Mouse (Mus musculus) brain, embryonic 14.5 days (tissue): Measurements from ENCODE around the gene Cubn. TPM values are rescaled to one million over a fixed set of nuclear protein-coding genes. Genes with fewer than 3 reads are reported as not detected.

ENCODE experiments used
- DNase-seq: peaks from one replicate; pipeline ENCODE4 v3.0.0-alpha.2; 2011; ENCODE audit warnings: low read depth
- CTCF ChIP-seq: fragments of 200-500 bp; IDR thresholded peaks from 2 replicates; pipeline ENCODE4 v1.5.1; 2012; ENCODE audit warnings: inconsistent platforms, mild to moderate bottlenecking, moderate library complexity, borderline replicate concordance; ENCODE audit not compliant: insufficient read depth, insufficient read length; ENCODE audit errors: extremely low read depth
- POLR2A ChIP-seq: fragments of 200-500 bp; IDR thresholded peaks from 2 replicates; pipeline ENCODE4 v1.6.1; 2012; ENCODE audit warnings: mild to moderate bottlenecking, inconsistent platforms, borderline replicate concordance; ENCODE audit not compliant: poor library complexity, insufficient read depth, insufficient read length, severe bottlenecking; ENCODE audit errors: extremely low read depth
- polyA plus RNA-seq: library from polyadenylated mRNA; depleted of rRNA; stranded (reverse); fragments of >200 nt; gene quantifications from 2 replicates; pipeline ENCODE4 v1.2.3, GENCODE M21; 2012

Gene Cubn
- polyA plus RNA-seq, 1 experiment, result 0.55 TPM

GRCm38 (mm10) chr2:13290661-13291060 is 201.0 kb downstream of the Cubn start:
- DNase-seq, result peak; percentile 81

DNA sequence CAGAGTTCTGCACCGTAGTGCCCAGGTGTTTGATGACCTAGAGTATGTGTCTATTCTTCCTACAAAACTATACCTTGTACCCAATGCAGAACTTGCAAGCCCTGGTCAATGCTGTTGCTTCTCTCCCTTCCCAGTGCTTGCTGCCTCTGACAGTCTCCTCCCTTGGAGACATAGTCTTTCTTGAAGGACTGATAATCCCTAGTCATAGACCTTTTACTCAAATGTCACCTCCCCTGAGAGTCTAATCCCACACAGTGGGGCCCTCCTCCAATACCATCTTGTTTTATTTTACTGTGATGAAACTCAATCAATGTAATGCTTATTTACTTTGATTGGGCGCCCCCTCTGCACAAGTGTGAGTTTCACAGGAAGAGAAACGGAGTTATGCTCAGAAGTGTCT is 201.5 kb downstream of the Cubn start:
- TF ChIP-seq CTCF (no peak), POLR2A (no peak)

More at GRCm38 (mm10) chr2:13290661-13291060, 201.0 kb downstream of the Cubn start:
- TF ChIP-seq CTCF (no peak), POLR2A (no peak)

GRCm38 (mm10) chr2:13278114-13278862 is 213.3 kb downstream of the Cubn start:
- peak; percentile 55 for DNase-seq

More for the DNA sequence above, 201.5 kb downstream of the Cubn start:
- DNase-seq, result no peak

GRCm38 (mm10) chr2:13275874-13276273 is 215.7 kb downstream of the Cubn start:
- DNase-seq, result no peak
- TF ChIP-seq CTCF (peak; percentile 33; the same call in 1 of the 2 replicates), POLR2A (no peak)

More at GRCm38 (mm10) chr2:13278114-13278862, 213.3 kb downstream of the Cubn start:
- TF ChIP-seq CTCF (peak; percentile 25; the same call in 1 of the 2 replicates), POLR2A (no peak)

DNA sequence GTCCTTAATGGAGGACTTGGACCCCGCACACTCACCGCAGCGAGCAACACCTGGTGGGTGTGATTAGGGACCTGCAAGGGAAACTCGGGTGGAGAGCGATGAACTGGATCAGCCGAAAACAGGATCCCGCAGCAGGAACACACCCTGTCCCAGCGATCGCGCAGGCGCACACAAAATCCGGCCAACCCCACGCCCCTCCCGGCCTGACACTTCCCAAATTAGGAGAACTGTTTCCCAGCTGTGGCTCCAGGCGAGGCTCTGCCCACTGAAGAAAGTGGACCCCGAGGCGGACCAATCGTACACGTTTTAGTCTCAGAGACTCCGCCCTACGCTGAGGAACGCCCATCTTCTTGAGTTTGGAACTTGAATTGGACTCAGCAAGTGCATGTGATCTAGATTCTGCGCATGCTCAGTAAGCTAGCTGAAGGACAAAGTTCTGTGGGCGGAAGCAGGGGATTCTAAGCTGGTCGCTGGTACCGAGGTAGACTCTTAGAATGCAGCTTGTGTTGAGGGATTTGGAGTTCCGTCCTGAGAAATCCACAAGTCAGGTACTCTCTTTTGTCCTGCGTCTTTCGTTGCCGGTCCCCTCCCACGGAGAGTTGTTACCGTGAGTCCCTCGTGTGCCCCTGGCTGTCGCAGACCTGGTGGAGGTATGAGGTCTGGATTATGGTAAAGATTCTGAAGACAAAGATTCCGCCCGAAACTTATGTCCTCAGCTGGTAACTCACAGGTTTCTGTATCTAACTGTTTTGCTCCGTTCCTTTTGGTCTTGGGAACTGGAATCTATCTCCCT is 220.3 kb downstream of the Cubn start, which contains the start of gene Rsu1:
Rsu1 (minus strand) TSS at position 251 of the 793 bp plus-strand sequence.
- peak; percentile 99 for DNase-seq
- TF ChIP-seq CTCF, result no peak
- peak; percentile 21; the same call in 1 of the 2 replicates for TF ChIP-seq POLR2A

DNA sequence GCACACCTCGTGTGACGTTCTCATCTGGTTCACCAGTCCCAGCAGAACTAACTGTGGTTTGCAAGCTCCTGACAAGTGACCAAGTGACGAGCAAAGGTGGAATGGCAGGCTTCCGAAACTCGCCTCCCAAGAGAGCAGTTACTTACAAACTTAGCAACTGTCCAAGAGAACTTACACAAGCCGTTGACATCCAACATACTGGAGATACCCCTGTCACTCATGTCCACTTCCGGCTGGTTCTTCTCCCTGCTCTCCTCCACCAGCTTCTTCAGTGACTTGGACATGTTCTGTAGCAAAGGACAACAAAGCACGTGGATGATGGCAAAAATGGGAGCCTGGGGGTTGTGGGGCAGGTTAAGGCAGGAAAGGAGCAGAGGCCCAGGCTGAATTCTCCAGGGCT is 220.9 kb downstream of the Cubn start:
- no peak for DNase-seq
- TF ChIP-seq CTCF, result no peak

- DNase-seq, result no peak
- TF ChIP-seq POLR2A (no peak), CTCF (no peak)
These were observed 222.8 kb downstream of the Cubn start for GRCm38 (mm10) chr2:13268681-13269293.

GRCm38 (mm10) chr2:13264875-13265274 is 226.7 kb downstream of the Cubn start:
- TF ChIP-seq CTCF (peak; percentile 76), POLR2A (no peak)
- peak; percentile 79 for DNase-seq

DNA sequence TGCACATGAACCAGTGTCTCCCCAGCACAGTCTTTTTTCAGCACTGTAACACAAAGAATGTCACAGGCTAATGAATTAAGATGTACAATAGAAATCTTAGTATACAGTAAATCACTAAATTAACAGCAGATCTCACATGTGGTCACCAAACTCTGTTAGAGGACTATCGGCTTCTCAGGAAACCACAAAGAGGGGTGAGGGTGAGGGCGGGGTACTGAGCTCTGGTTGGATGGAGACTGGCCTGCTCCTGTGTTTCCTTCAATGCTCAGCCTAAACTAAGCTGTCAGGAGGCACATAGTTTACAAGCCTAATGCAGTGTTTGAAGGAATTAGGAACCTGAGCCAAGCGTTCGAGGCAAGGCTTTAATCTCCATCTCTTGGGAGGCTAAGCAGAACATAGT is 228.5 kb downstream of the Cubn start:
- no peak for TF ChIP-seq POLR2A
- TF ChIP-seq CTCF, result no peak
- no peak for DNase-seq

GRCm38 (mm10) chr2:13258606-13259005 is 233.0 kb downstream of the Cubn start:
- TF ChIP-seq CTCF (no peak), POLR2A (no peak)

DNA sequence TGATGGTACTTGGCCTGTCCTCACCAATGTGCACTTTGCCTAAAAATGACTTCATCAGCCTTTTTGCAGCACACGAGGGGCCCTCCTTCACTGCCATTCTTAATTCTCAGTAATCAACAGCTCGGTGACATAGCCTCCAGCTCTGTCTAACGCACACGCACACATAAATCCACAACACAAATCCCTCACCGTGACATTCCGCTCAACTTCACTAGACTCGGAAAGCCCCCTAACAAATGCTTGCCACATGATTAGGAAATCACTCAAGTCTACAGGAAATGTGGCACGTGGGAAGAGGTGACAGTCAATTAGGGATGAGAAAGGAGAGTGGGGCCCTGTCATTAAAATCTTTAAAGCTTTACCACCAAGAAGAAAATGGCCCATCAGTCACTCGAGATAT is 250.9 kb downstream of the Cubn start:
- DNase-seq, result peak; percentile 60

More at GRCm38 (mm10) chr2:13258606-13259005, 233.0 kb downstream of the Cubn start:
- DNase-seq, result no peak

More for the DNA sequence above, 250.9 kb downstream of the Cubn start:
- TF ChIP-seq CTCF, result no peak
- TF ChIP-seq POLR2A, result no peak
